Mouse (Mus musculus) heart, adult 2 months (tissue): ENCODE results near the gene Gm10330. TPM values are rescaled to one million over a fixed set of nuclear protein-coding genes. Genes with fewer than 3 reads are reported as not detected.
"Not testable (repeated sequence)": the region's sequence is repeated elsewhere in the genome, so short reads cannot be mapped to it uniquely, and the experiment has no call there.

ENCODE experiments used
- DNase-seq, 2 experiments: peaks; one replicate each; pipeline ENCODE4 v3.0.0; 2021
- H3K27ac ChIP-seq: fragments of 200-600 bp; 2 replicates; pipeline ENCODE4 v1.8.1; 2022
- H3K27me3 ChIP-seq: fragments of 200-500 bp; 2 replicates; pipeline ENCODE4 v1.6.1; 2012; ENCODE audit warnings: mild to moderate bottlenecking, low read length, inconsistent platforms, mixed read lengths; ENCODE audit not compliant: control insufficient read depth, insufficient read depth
- H3K36me3 ChIP-seq: fragments of 200-500 bp; 2 replicates; pipeline ENCODE4 v1.6.1; 2012; ENCODE audit warnings: low read length, inconsistent platforms; ENCODE audit not compliant: control insufficient read depth, insufficient read depth
- H3K4me1 ChIP-seq: fragments of 200-500 bp; 2 replicates; pipeline ENCODE4 v1.6.1; 2011; ENCODE audit warnings: low read length; ENCODE audit not compliant: control insufficient read depth, insufficient read depth
- H3K4me3 ChIP-seq: fragments of 200-600 bp; 2 replicates; pipeline ENCODE4 v1.8.1; 2022
- H3K79me2 ChIP-seq: fragments of 200-500 bp; replicated peaks from 2 replicates; pipeline ENCODE4 v1.6.1; 2012; ENCODE audit warnings: mild to moderate bottlenecking, inconsistent platforms, low read length, moderate library complexity, mixed read lengths; ENCODE audit not compliant: control insufficient read depth, insufficient read depth
- H3K9ac ChIP-seq: fragments of 200-500 bp; 2 replicates; pipeline ENCODE4 v1.6.1; 2012; ENCODE audit warnings: low read depth, mild to moderate bottlenecking, control low read depth, inconsistent platforms, low read length, mixed read lengths
- WGBS: fragments of 180-500 bp; shearing (Covaris S2); methylation state at CpG from one replicate; pipeline ENCODE4 v1.1.7; 2018; 5-methylcytosine and 5-hydroxymethylcytosine counted together
- intact Hi-C: fragments of 180-260 bp; cut with DNase I; formaldehyde crosslinking; loops from one replicate; pipeline ENCODE4 v1.15.1; 2025
- long read RNA-seq: library from polyadenylated mRNA; stranded (forward); transcript quantifications from one replicate; pipeline ENCODE4 v2.0.0, GENCODE M21; 2021
- polyA plus RNA-seq: library from polyadenylated mRNA; depleted of rRNA; stranded (reverse); fragments of >200 nt; gene quantifications from 2 replicates; pipeline ENCODE4 v1.2.3, GENCODE M21; 2012; rRNA removed
- total RNA-seq, 2 experiments: library from RNA; stranded (reverse); gene quantifications; 2 replicates each; pipeline ENCODE4 v1.2.3; 2021

Gm10330 gene
- total RNA-seq = not detected
- not detected in 2 replicates for polyA plus RNA-seq
- long read RNA-seq = 0 reads

- intact Hi-C loops, H3K9ac ChIP-seq, H3K79me2 ChIP-seq, H3K4me1 ChIP-seq, H3K27me3 ChIP-seq, H3K36me3 ChIP-seq, H3K4me3 ChIP-seq, H3K27ac ChIP-seq, DNase-seq: not testable (repeated sequence)
- WGBS = 95% methylated on average over 1 of the region's 1 CpGs
These were observed at the start of gene Gm10330 for GRCm38 (mm10) chr12:23780165-23780564. Gm10330 (minus strand) TSS chr12:23780265.

GRCm38 (mm10) chr12:23800776-23801175, 20.7 kb upstream of the Gm10330 start:
- H3K9ac ChIP-seq, H3K79me2 ChIP-seq, H3K4me3 ChIP-seq, DNase-seq, H3K27me3 ChIP-seq, H3K4me1 ChIP-seq, intact Hi-C loops, H3K27ac ChIP-seq, H3K36me3 ChIP-seq: not testable (repeated sequence)
- WGBS = 15% methylated on average over 37 of the region's 43 CpGs

- H3K36me3 ChIP-seq, H3K4me3 ChIP-seq, H3K27ac ChIP-seq, H3K4me1 ChIP-seq, H3K79me2 ChIP-seq, H3K9ac ChIP-seq, intact Hi-C loops, H3K27me3 ChIP-seq: not testable (repeated sequence)
- DNase-seq = peak; percentile 9 to 38
- 12% methylated on average over 30 of the region's 48 CpGs for WGBS
These were observed 20.3 kb upstream of the Gm10330 start for GRCm38 (mm10) chr12:23800366-23800765.
